Mouse (Mus musculus): ENCODE results near the gene Helz. TPM values are rescaled to one million over a fixed set of nuclear protein-coding genes. Genes with fewer than 3 reads are reported as not detected.

Gene Helz
- polyA plus RNA-seq, 1 experiment from 2014 or later, result 20.6 TPM

DNA sequence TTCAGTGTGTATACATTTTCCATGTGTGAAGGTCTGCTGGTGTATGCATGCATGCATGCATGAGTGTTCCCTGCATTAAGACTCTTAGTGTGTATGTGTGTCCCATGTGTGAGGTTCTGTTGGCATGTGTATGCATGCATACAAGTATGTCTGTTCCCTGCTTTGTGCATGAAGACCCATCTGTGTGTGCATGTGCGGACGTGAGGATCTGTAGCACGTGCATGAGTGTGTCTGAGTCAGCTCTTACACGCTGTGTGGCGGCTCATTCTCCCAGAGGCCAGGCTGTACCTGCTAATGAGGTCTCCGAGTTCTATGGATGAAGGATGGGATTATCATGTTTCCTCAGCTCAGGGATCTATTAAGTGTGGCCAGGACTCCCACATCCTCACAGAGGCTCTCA is 157.3 kb downstream of the Helz start:
- H3K27ac ChIP-seq, result peak overlapping the region; percentile 67; the same call in 1 of the 2 replicates
- H3K36me3 ChIP-seq, result no peaks in the 10 kb centered on the region
- no peak for DNase-seq (ENCODE audit: low spot score)
- peaks cover 53% of the 10 kb centered on the region for H3K4me1 ChIP-seq (replicated peaks)
- WGBS, result 80% methylated on average over 6 of the region's 6 CpGs
- H3K9me3 ChIP-seq, result no peaks in the 10 kb centered on the region
- peaks cover 21% of the 10 kb centered on the region for H3K27me3 ChIP-seq (ENCODE audit: insufficient read depth, poor library complexity, severe bottlenecking)
- H3K4me3 ChIP-seq, result no peak overlapping the region

DNA sequence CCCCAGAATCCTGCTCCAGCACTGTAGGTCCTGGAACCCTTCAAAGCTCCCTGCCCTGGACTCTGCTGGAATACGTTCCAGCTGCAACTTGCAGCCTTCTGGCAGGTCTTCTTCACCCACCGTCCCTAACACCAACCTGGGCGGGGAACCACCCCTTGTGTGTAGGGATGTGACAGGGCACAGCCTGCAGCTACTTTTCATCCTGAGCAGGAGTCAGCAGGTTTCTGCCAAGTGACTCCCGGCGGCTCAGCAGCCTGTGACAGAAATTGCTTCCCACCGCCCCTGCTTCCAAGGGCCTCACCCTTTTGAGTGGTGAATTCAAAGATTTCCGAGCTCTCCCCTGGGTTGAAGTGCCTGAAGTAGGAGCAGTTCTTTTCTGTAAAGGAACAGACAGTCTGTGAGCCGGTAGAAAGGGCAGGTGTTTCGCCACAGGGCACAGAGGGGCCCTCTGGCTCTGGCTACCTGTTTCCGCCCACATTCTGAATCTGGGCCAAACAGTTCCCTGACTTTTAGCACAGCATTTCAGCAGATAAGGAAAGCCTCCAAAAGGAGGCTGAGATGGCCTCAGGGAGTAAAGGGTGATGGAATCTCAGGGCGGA is 157.8 kb downstream of the Helz start:
- Histone ChIP-seq H3K4me1 (replicated peaks) (peaks cover 53% of the 10 kb centered on the region), H3K36me3 (no peaks in the 10 kb centered on the region), H3K4me3 (no peak overlapping the region), H3K9me3 (no peaks in the 10 kb centered on the region), H3K27ac (peak overlapping the region; percentile 67), H3K27me3 (ENCODE audit: insufficient read depth, poor library complexity, severe bottlenecking) (peaks cover 21% of the 10 kb centered on the region)
- 61% methylated on average over 11 of the region's 11 CpGs for WGBS
- no peak for DNase-seq (ENCODE audit: low spot score)

DNA sequence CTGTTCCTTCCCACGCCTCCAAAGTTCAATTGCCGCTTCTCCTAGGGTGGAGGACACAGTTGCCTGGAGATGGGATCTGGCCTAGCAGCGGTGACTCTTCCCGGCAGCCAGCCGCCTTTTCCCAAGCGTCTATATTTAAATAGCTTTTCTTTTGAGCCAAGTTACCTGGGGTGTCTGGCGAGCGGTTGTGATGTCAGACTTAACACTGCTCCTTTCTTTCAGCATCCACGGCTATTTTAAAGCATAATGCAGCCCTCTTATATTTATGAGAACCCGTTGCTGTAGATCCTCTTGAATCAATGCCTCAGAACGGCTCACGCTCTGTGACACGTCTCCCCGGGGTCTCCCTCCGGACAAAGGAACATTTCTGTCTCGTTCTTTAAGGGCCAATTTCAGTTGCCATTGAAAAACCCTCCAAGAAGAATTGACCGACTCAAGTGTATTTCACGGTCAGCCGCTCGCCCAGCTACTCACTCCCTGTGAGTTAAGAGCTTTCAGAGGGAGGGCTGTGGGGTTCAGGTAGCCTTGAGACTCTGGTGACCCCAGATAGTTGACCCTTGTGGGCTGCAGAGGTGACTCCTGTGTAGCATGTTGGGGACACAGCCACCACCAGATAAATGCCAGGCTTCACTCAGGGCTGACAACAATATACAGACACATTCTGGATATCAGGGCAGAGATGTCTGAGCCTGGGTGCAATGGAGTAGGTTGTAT is 160.3 kb downstream of the Helz start:
- 37% methylated on average over 20 of the region's 20 CpGs for WGBS
- Histone ChIP-seq H3K9me3 (no peaks in the 10 kb centered on the region), H3K27me3 (ENCODE audit: insufficient read depth, poor library complexity, severe bottlenecking) (peaks cover 21% of the 10 kb centered on the region), H3K27ac (peak overlapping the region; percentile 46), H3K4me1 (replicated peaks) (peaks cover 51% of the 10 kb centered on the region), H3K36me3 (no peaks in the 10 kb centered on the region), H3K4me3 (no peak overlapping the region)
- DNase-seq (ENCODE audit: low spot score), result peak; percentile 60

DNA sequence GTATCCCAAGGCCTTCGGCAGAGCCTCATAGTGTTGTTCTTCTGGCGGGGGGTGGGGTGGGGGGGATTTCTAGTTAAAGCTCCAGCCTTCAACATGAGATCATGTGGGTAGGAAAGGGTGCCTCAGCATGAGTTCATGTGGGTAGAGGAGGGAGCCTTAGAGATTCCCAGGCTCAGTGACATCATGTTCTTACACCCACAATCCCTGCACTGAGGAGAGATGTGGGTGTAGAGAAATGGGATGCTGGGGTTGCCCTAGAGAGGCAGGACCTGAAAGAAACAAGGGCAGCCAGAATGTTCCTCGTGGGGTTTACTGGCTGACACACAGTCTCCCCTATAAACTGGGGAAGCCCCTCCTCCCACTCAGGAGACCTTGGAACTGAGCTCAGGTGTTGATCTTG is 162.6 kb downstream of the Helz start:
- Histone ChIP-seq H3K36me3 (no peaks in the 10 kb centered on the region), H3K4me3 (no peak overlapping the region)
- 81% methylated on average over 3 of the region's 3 CpGs for WGBS

DNA sequence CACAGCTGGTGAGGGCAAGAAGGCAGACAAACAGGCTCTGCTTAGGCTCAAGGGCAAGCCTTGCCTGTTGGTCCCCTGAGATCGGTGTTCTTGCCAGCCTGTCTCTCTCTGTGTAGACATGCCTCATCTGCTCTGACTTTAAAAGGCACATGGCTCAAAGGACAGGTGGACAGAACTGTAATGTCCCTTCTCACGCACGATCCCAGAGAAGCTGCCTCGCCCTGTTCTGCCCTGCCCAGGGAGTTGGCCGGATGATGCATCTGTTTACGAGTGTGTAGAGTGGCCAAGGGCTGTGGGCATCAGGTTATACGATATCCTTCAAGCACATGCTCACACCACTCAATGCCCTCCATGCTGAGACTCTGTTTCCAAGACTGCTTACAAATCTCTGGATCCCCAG is 166.6 kb downstream of the Helz start:
- WGBS, result 73% methylated on average over 7 of the region's 7 CpGs
- no peak overlapping the region for H3K4me3 ChIP-seq
- no peak for DNase-seq (ENCODE audit: low spot score)
- H3K9me3 ChIP-seq, result peaks cover 6% of the 10 kb centered on the region; the same call in 1 of the 2 replicates
- no peaks in the 10 kb centered on the region; the same call in 1 of the 2 replicates for H3K27me3 ChIP-seq (ENCODE audit: insufficient read depth, poor library complexity, severe bottlenecking)
- H3K4me1 ChIP-seq (replicated peaks), result peaks cover 25% of the 10 kb centered on the region
- 0 out of 2 replicates have a peak, but pooled peaks cover 5% of the 10 kb centered on the region for H3K36me3 ChIP-seq
- H3K27ac ChIP-seq, result peak overlapping the region; percentile 74

More for the DNA sequence above, 162.6 kb downstream of the Helz start:
- H3K4me1 ChIP-seq (replicated peaks), result peaks cover 40% of the 10 kb centered on the region
- no peak for DNase-seq (ENCODE audit: low spot score)
- H3K9me3 ChIP-seq, result no peaks in the 10 kb centered on the region
- peaks cover 12% of the 10 kb centered on the region for H3K27me3 ChIP-seq (ENCODE audit: insufficient read depth, poor library complexity, severe bottlenecking)
- H3K27ac ChIP-seq, result no peak overlapping the region

DNA sequence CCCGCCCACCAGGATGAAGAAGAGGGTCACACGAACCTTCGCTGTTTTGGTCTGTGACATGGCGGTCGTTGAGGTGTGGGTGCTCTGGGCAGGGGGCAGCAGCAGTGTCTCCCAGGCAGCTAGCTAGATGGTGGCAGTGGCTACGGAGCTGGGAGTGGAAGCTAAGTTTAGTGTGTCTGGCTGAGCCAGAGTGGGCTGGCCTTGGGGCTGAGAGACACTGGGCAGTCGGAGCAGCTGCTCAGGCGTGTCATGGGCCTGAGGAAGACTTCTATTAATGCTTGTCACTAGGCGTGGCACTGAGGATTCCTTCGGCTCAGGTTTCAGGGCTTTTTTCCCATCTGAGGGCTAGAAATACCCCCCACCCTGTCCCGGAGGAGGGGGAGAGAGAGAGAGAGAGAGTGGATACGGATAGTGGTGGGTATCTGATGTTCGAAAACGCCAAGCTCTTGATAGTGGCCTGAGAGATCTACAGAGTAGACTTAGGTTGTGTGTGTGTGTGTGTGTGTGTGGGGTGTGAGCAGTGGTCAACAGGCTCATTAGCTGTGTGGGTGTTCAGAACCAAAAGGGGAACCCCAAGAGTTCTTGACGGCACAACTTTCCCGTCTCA is 168.7 kb downstream of the Helz start, which contains the start of gene Cacng1:
Gene Cacng1 (minus strand): TSS at position 191 of the 607 bp plus-strand sequence.
- H3K36me3 ChIP-seq, result 0 out of 2 replicates have a peak, but pooled peaks cover 5% of the 10 kb centered on the region
- WGBS, result 79% methylated on average over 16 of the region's 16 CpGs
- H3K4me3 ChIP-seq, result no peak within 1 kb of the TSS
- H3K9me3 ChIP-seq, result peaks cover 6% of the 10 kb centered on the region; the same call in 1 of the 2 replicates
- 0 out of 2 replicates have a peak within 1 kb of the TSS, but pooled peaks have one; percentile 23 for H3K27ac ChIP-seq
- peaks cover 26% of the 10 kb centered on the region for H3K4me1 ChIP-seq (replicated peaks)
- H3K27me3 ChIP-seq (ENCODE audit: insufficient read depth, poor library complexity, severe bottlenecking), result no peaks in the 10 kb centered on the region
- DNase-seq (ENCODE audit: low spot score), result no peak

DNA sequence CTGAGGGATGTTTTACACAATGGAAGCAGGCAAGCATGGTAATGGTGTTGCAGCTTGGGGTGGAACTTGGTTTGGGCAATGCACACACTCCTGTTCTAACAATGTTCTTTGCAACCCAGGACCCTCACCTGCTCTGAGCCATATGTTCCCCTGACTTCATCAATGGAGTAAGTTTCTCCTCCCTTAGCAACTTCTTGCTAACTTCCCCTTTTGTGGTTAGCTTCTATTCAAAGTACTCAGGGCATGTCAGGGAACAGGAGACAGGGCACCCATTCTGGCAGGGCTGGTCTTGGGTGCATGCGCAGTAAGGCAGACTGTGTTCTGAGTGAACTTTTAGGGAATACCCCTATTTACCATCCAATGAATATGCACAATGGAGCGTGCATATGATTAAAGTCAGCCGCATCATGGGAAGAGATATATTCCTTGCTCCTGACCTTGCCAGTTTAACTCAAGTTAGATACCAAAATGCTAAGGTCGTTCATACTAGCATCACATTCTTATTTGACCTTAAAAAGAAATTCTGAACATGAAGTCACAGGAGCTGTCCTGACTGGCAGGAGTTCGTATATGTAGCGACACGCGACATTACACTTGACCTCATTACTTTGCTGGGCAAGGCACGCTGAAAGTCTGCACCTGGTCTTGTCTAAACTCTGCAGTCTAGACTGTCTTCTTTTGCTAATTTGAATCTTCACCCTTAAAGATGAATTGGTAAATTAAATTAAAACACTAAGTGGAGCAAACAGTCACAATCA is 172.7 kb downstream of the Helz start:
- Histone ChIP-seq H3K36me3 (0 out of 2 replicates have a peak, but pooled peaks cover 5% of the 10 kb centered on the region), H3K4me1 (replicated peaks) (peaks cover 14% of the 10 kb centered on the region), H3K9me3 (peaks cover 14% of the 10 kb centered on the region; the same call in 1 of the 2 replicates), H3K4me3 (no peak overlapping the region), H3K27me3 (ENCODE audit: insufficient read depth, poor library complexity, severe bottlenecking) (no peaks in the 10 kb centered on the region), H3K27ac (no peak overlapping the region)
- no peak for DNase-seq (ENCODE audit: low spot score)
- WGBS, result 93% methylated on average over 9 of the region's 9 CpGs

DNA sequence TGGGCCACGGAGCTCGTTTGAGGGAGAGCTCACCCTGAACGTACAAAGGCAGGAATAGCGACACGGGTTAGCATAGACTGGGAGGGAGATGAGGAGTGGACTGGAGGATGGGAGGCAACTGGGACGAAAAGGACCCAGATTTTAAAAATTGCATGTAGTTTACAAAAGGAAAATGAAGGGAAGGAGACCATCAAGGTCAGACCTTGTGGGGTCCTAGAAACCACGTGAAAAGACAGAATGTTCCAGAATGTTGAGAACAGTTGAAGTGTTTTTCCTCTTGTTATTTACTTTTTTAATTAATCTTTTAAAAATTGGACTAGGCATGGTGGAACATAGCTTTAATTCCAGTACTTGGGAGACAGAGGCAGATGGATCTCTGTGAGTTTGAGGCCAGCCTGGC is 173.3 kb downstream of the Helz start:
- 0 out of 2 replicates have a peak, but pooled peaks cover 5% of the 10 kb centered on the region for H3K36me3 ChIP-seq
- DNase-seq (ENCODE audit: low spot score), result no peak
- H3K9me3 ChIP-seq, result peaks cover 14% of the 10 kb centered on the region; the same call in 1 of the 2 replicates
- no peaks in the 10 kb centered on the region for H3K27me3 ChIP-seq (ENCODE audit: insufficient read depth, poor library complexity, severe bottlenecking)
- no peak overlapping the region for H3K27ac ChIP-seq
- WGBS, result 91% methylated on average over 7 of the region's 7 CpGs
- peaks cover 12% of the 10 kb centered on the region for H3K4me1 ChIP-seq (replicated peaks)
- H3K4me3 ChIP-seq, result no peak overlapping the region

DNA sequence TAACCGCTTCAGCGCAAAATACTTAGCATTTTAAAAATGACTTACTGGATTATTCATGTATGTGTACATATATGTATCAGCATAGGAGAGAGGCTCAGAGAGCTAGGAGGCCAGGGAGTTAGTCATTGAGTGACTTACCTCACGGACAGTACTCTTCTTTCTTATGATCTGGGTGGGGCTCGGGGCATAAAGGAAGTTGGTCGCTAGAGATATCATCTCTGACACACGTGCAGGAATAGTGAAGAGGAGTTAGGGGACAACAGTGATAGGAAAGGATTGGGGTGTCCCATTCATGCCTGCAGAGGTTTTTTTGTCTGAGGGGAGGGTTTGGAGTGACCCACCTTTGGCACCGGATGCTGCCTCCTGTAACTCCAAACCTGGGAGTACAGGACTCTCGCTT is 176.9 kb downstream of the Helz start:
- no peaks in the 10 kb centered on the region for H3K4me1 ChIP-seq (replicated peaks)
- H3K4me3 ChIP-seq, result no peak overlapping the region
- H3K9me3 ChIP-seq, result peaks cover 8% of the 10 kb centered on the region; the same call in 1 of the 2 replicates
- no peak for DNase-seq (ENCODE audit: low spot score)
- H3K27me3 ChIP-seq (ENCODE audit: insufficient read depth, poor library complexity, severe bottlenecking), result no peaks in the 10 kb centered on the region
- WGBS, result 91% methylated on average over 8 of the region's 8 CpGs
- H3K36me3 ChIP-seq, result no peaks in the 10 kb centered on the region
- H3K27ac ChIP-seq, result no peak overlapping the region

DNA sequence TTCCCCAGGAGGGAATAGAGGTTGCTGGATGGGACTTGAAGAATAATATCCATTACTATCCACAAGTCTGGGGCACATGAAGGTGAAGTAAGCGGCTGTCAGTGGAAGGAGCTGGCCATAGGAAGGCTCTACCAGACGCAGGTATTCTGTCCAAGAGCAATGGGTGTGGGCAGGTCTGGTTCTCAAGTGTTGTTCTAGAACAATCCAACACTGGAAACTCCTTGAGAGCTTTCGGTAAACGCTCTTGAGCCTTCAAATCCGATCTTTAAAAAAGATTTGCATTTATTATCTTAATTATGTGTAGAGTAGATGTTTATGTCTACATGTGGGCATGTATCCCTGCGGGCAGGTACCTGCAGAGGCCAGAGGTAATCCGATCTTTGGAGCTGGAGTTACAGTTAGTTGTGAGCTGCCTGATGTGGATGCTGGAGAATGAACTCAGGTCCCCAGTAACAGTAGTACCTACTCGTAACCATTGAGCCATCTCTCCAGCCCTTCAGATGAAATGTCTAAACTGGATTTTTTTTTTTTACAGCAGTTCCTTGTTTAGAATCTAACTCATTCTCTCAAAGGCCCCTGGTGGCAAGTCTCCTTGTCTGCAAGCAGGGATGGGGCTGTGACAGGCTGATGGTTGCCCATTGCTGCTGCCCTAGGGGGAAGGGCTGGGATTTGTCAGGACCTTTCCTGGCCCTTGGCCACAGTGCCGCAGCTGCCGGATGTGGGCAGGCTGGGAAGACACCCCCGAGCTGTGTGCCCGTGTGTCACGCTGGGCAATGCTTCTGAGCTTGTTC is 180.5 kb downstream of the Helz start:
- H3K9me3 ChIP-seq, result no peaks in the 10 kb centered on the region
- H3K4me1 ChIP-seq (replicated peaks), result no peaks in the 10 kb centered on the region
- no peak overlapping the region for H3K4me3 ChIP-seq
- DNase-seq (ENCODE audit: low spot score), result no peak
- H3K36me3 ChIP-seq, result peaks cover 22% of the 10 kb centered on the region
- WGBS, result 84% methylated on average over 13 of the region's 13 CpGs
- H3K27me3 ChIP-seq (ENCODE audit: insufficient read depth, poor library complexity, severe bottlenecking), result no peaks in the 10 kb centered on the region
- H3K27ac ChIP-seq, result no peak overlapping the region

DNA sequence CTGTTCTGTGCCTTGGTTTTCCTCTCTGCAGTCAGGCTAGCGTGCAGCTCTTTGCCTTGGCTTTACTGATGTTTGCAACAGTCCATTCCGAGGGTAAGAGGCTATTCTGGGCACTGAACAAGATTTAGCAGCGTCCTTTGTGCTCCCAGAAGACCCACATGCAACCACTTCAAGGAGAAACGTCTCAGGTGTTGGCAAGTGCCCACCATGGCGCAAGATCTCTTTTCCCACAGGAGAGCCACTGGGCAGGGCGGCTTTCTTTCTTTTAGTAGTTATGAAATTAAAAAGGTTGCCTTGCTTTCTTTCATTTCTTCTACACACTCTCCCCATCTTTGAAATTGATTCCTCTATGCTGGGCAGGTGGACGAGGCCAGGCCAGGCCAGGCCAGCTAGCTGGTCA is 181.4 kb downstream of the Helz start:
- Histone ChIP-seq H3K9me3 (no peaks in the 10 kb centered on the region), H3K36me3 (peaks cover 31% of the 10 kb centered on the region), H3K27me3 (ENCODE audit: insufficient read depth, poor library complexity, severe bottlenecking) (no peaks in the 10 kb centered on the region), H3K4me3 (no peak overlapping the region), H3K27ac (no peak overlapping the region), H3K4me1 (replicated peaks) (no peaks in the 10 kb centered on the region)
- no peak for DNase-seq (ENCODE audit: low spot score)
- WGBS, result 87% methylated on average over 7 of the region's 7 CpGs

DNA sequence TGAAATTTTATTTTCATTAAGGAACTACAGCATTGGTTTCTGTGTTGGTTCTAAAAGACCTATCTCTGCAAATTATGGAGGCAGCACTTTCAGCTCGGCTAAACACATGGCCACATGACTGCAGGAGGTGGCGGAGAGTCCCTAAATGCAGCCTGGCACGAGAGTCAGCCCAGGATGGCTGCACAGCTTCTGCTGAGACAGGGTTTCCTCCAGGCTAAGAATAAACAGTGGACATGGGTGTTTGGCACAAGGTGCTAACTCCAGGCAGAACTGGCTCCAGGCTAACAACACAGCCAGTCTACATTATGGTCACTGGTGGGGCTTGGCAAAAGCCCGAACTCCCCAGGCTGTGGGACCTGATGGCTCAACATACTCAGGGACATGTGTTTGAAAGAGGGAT is 183.2 kb downstream of the Helz start:
- Histone ChIP-seq H3K9me3 (no peaks in the 10 kb centered on the region), H3K36me3 (peaks cover 49% of the 10 kb centered on the region), H3K4me1 (replicated peaks) (no peaks in the 10 kb centered on the region), H3K4me3 (no peak overlapping the region), H3K27me3 (ENCODE audit: insufficient read depth, poor library complexity, severe bottlenecking) (no peaks in the 10 kb centered on the region), H3K27ac (no peak overlapping the region)
- DNase-seq (ENCODE audit: low spot score), result no peak
- 92% methylated on average over 4 of the region's 4 CpGs for WGBS

All from hindbrain, embryonic 10.5 days (tissue).